Mouse (Mus musculus) thymus, postnatal 0 days (tissue): ENCODE data around the gene Gbp4. TPM values are rescaled to one million over a fixed set of nuclear protein-coding genes. Genes with fewer than 3 reads are reported as not detected.
"Not testable (repeated sequence)": the region's sequence is repeated elsewhere in the genome, so short reads cannot be mapped to it uniquely, and the experiment has no call there.

Experiments used
- DNase-seq: peaks from one replicate; pipeline ENCODE4 v3.0.0-alpha.2; 2015; ENCODE audit warnings: low spot score
- polyA plus RNA-seq: library from polyadenylated mRNA; unstranded; fragments of >200 nt; fragmentation: Nextera tagmentation; extraction: Ambion mirVana; gene quantifications from 2 replicates; pipeline ENCODE4 v1.2.1, GENCODE M21; 2015

Gene Gbp4
- polyA plus RNA-seq, result 59.6 and 66.2 TPM in 2 replicates

GRCm38 (mm10) chr5:105139409-105140088, at the start of gene Gbp4, which contains the start of the genes Gbp9 and Gbp8:
Gene Gbp4, minus strand, starts transcription at chr5:105139586.
Gene Gbp9, minus strand, starts transcription at chr5:105139539.
Gene Gbp8, minus strand, starts transcription at chr5:105139540.
- DNase-seq, result peak; percentile 82

GRCm38 (mm10) chr5:105181446-105181845, 42.1 kb upstream of the Gbp4 start:
- DNase-seq, result no peak

GRCm38 (mm10) chr5:105156582-105156981, 17.2 kb upstream of the Gbp4 start:
- no peak for DNase-seq

GRCm38 (mm10) chr5:105154049-105154448, 14.7 kb upstream of the Gbp4 start:
- no peak for DNase-seq

GRCm38 (mm10) chr5:105148062-105148461, 8.7 kb upstream of the Gbp4 start:
- not testable (repeated sequence) for DNase-seq

GRCm38 (mm10) chr5:105146447-105146846, 7.1 kb upstream of the Gbp4 start:
- no peak for DNase-seq

- not testable (repeated sequence) for DNase-seq
These were observed 6.3 kb upstream of the Gbp4 start for GRCm38 (mm10) chr5:105145731-105146130.

GRCm38 (mm10) chr5:105140089-105140810, 864 bp upstream of the Gbp4 start:
- DNase-seq, result not testable (repeated sequence)

GRCm38 (mm10) chr5:105138906-105139305, 480 bp downstream of the Gbp4 start:
- DNase-seq, result peak; percentile 27

- DNase-seq, result not testable (repeated sequence)
These were observed 2.6 kb downstream of the Gbp4 start for GRCm38 (mm10) chr5:105136706-105137304.

GRCm38 (mm10) chr5:105121731-105122130, 17.7 kb downstream of the Gbp4 start:
- not testable (repeated sequence) for DNase-seq

- DNase-seq, result no peak
These were observed 23.6 kb downstream of the Gbp4 start for GRCm38 (mm10) chr5:105115740-105116139.

GRCm38 (mm10) chr5:105114696-105115095, 24.7 kb downstream of the Gbp4 start:
- DNase-seq, result peak; percentile 56

- no peak for DNase-seq
These were observed 25.7 kb downstream of the Gbp4 start for GRCm38 (mm10) chr5:105113656-105114055.

GRCm38 (mm10) chr5:105110271-105110852, 29.0 kb downstream of the Gbp4 start:
- DNase-seq, result peak; percentile 58

GRCm38 (mm10) chr5:105109775-105110174, 29.6 kb downstream of the Gbp4 start:
- DNase-seq, result peak; percentile 21

GRCm38 (mm10) chr5:105105689-105106088, 33.7 kb downstream of the Gbp4 start:
- DNase-seq, result not testable (repeated sequence)

GRCm38 (mm10) chr5:105081900-105082299, 57.5 kb downstream of the Gbp4 start:
- peak; percentile 37 for DNase-seq

- DNase-seq, result peak; percentile 70
These were observed 71.0 kb downstream of the Gbp4 start for GRCm38 (mm10) chr5:105068356-105068755.
